Mouse (Mus musculus) lung, postnatal 36 days (tissue): ENCODE data around the gene Slc13a3.

ENCODE experiments used
- DNase-seq: peaks from one replicate; pipeline ENCODE4 v3.0.0; 2022; ENCODE audit warnings: mixed read lengths

The Slc13a3 gene

DNA sequence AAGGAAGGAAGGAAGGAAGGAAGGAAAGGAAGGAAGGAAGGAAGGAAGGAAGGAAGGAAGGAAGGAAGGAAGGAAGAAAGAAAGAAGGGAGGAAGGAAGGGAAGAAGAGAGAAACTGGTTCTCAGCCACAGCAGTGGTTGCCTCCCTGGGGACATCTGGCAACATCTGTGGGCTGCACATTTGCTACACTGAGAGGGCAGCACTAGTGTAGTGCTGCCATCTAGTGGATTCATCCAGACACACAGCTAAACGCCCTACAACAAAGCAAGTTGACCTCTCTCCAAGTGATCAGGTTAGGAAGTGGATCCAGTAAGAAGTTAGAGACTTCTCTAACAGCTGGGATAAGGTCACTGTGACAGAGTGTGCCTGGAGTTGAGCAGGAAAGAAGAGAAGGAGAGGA is 112.2 kb downstream of the Slc13a3 start:
- DNase-seq: peak; percentile 83
